Mouse (Mus musculus): ENCODE measurements at regions not wholly inside any gene's neighbourhood (a gene's known extent, or its start where the extent isn't known, plus 50 kb on each side); places are given as distances from the start of the nearest gene placed in this dataset.
A peak's percentile ranks its signal among the peaks of the same experiment; 100 is the strongest.
"Not testable (repeated sequence)": the region's sequence is repeated elsewhere in the genome, so short reads cannot be mapped to it uniquely, and the experiment has no call there.

GRCm38 (mm10) chr15:14253602-14254301 is 1080.3 kb upstream of the Cdh6 start:
- H3K27me3 ChIP-seq (replicated peaks; ENCODE audit: low read depth, poor library complexity, severe bottlenecking): no peaks in the 10 kb centered on the region
- WGBS: 90% methylated on average over 2 of the region's 2 CpGs

GRCm38 (mm10) chr15:14251773-14252172 is 1078.3 kb upstream of the Cdh6 start:
- Histone ChIP-seq H3K36me3 (replicated peaks) (no peaks in the 10 kb centered on the region), H3K4me1 (no peaks in the 10 kb centered on the region), H3K4me3 (no peak overlapping the region), H3K9me3 (no peaks in the 10 kb centered on the region), H3K27ac (replicated peaks) (no peak overlapping the region), H3K27me3 (replicated peaks; ENCODE audit: low read depth, poor library complexity, severe bottlenecking) (no peaks in the 10 kb centered on the region)
- DNase-seq (ENCODE audit: low spot score): no peak
- 74% methylated on average over 2 of the region's 2 CpGs for WGBS

More at GRCm38 (mm10) chr15:14253602-14254301, 1080.3 kb upstream of the Cdh6 start:
- Histone ChIP-seq H3K36me3 (replicated peaks) (no peaks in the 10 kb centered on the region), H3K4me3 (no peak overlapping the region), H3K27ac (replicated peaks) (no peak overlapping the region), H3K9me3 (no peaks in the 10 kb centered on the region), H3K4me1 (no peaks in the 10 kb centered on the region)
- no peak for DNase-seq (ENCODE audit: low spot score)

- H3K9me3 ChIP-seq: no peaks in the 10 kb centered on the region
- H3K4me1 ChIP-seq: no peaks in the 10 kb centered on the region
- DNase-seq (ENCODE audit: low spot score): no peak
- WGBS: 94% methylated on average over 8 of the region's 8 CpGs
- no peaks in the 10 kb centered on the region for H3K36me3 ChIP-seq (replicated peaks)
- no peak overlapping the region for H3K27ac ChIP-seq (replicated peaks)
- H3K4me3 ChIP-seq: no peak overlapping the region
- no peaks in the 10 kb centered on the region for H3K27me3 ChIP-seq (replicated peaks; ENCODE audit: low read depth, poor library complexity, severe bottlenecking)
These were observed 1041.8 kb upstream of the Cdh6 start for GRCm38 (mm10) chr15:14215236-14215635.

GRCm38 (mm10) chr15:14214726-14215125 is 1041.3 kb upstream of the Cdh6 start:
- H3K27ac ChIP-seq (replicated peaks): no peak overlapping the region
- no peaks in the 10 kb centered on the region for H3K4me1 ChIP-seq
- DNase-seq (ENCODE audit: low spot score): no peak
- H3K27me3 ChIP-seq (replicated peaks; ENCODE audit: low read depth, poor library complexity, severe bottlenecking): no peaks in the 10 kb centered on the region
- 87% methylated on average over 1 of the region's 1 CpGs for WGBS
- no peaks in the 10 kb centered on the region for H3K36me3 ChIP-seq (replicated peaks)
- H3K4me3 ChIP-seq: no peak overlapping the region
- no peaks in the 10 kb centered on the region for H3K9me3 ChIP-seq

- Histone ChIP-seq H3K9me3 (no peaks in the 10 kb centered on the region), H3K36me3 (replicated peaks) (no peaks in the 10 kb centered on the region), H3K4me1 (no peaks in the 10 kb centered on the region), H3K4me3 (no peak overlapping the region), H3K27me3 (replicated peaks; ENCODE audit: low read depth, poor library complexity, severe bottlenecking) (no peaks in the 10 kb centered on the region), H3K27ac (replicated peaks) (no peak overlapping the region)
- 94% methylated on average over 2 of the region's 2 CpGs for WGBS
- no peak for DNase-seq (ENCODE audit: low spot score)
These were observed 1004.0 kb upstream of the Cdh6 start for GRCm38 (mm10) chr15:14177523-14177922.

GRCm38 (mm10) chr15:14137402-14137801 is 963.9 kb upstream of the Cdh6 start:
- H3K27ac ChIP-seq (replicated peaks): no peak overlapping the region
- no peaks in the 10 kb centered on the region for H3K27me3 ChIP-seq (replicated peaks; ENCODE audit: low read depth, poor library complexity, severe bottlenecking)
- H3K36me3 ChIP-seq (replicated peaks): no peaks in the 10 kb centered on the region
- H3K9me3 ChIP-seq: no peaks in the 10 kb centered on the region
- no peaks in the 10 kb centered on the region for H3K4me1 ChIP-seq
- H3K4me3 ChIP-seq: no peak overlapping the region
- DNase-seq (ENCODE audit: low spot score): no peak

GRCm38 (mm10) chr15:14123829-14124228 is 950.4 kb upstream of the Cdh6 start:
- Histone ChIP-seq H3K4me3 (no peak overlapping the region), H3K36me3 (replicated peaks) (no peaks in the 10 kb centered on the region), H3K27ac (replicated peaks) (no peak overlapping the region), H3K9me3 (peaks cover 17% of the 10 kb centered on the region; the same call in 1 of the 2 replicates), H3K4me1 (no peaks in the 10 kb centered on the region), H3K27me3 (replicated peaks; ENCODE audit: low read depth, poor library complexity, severe bottlenecking) (no peaks in the 10 kb centered on the region)
- DNase-seq (ENCODE audit: low spot score): no peak
- 89% methylated on average over 4 of the region's 4 CpGs for WGBS

GRCm38 (mm10) chr15:14118321-14118720 is 944.8 kb upstream of the Cdh6 start:
- not testable (repeated sequence) for H3K27me3 ChIP-seq (replicated peaks; ENCODE audit: low read depth, poor library complexity, severe bottlenecking); H3K4me1 ChIP-seq; H3K27ac ChIP-seq (replicated peaks); H3K4me3 ChIP-seq; H3K36me3 ChIP-seq (replicated peaks); DNase-seq (ENCODE audit: low spot score)
- WGBS: 92% methylated on average over 3 of the region's 3 CpGs
- H3K9me3 ChIP-seq: peaks cover 17% of the 10 kb centered on the region; the same call in 1 of the 2 replicates

GRCm38 (mm10) chr15:14101757-14102156 is 928.3 kb upstream of the Cdh6 start:
- WGBS: 36% methylated on average over 1 of the region's 1 CpGs
- no peak overlapping the region for H3K4me3 ChIP-seq
- DNase-seq (ENCODE audit: low spot score): no peak
- no peaks in the 10 kb centered on the region for H3K27me3 ChIP-seq (replicated peaks; ENCODE audit: low read depth, poor library complexity, severe bottlenecking)
- no peaks in the 10 kb centered on the region for H3K36me3 ChIP-seq (replicated peaks)
- H3K27ac ChIP-seq (replicated peaks): no peak overlapping the region
- H3K4me1 ChIP-seq: no peaks in the 10 kb centered on the region
- no peaks in the 10 kb centered on the region for H3K9me3 ChIP-seq

GRCm38 (mm10) chr15:14051872-14052271 is 878.4 kb upstream of the Cdh6 start:
- H3K36me3 ChIP-seq (replicated peaks): no peaks in the 10 kb centered on the region
- H3K9me3 ChIP-seq: no peaks in the 10 kb centered on the region
- no peak overlapping the region for H3K4me3 ChIP-seq
- WGBS: 70% methylated on average over 3 of the region's 3 CpGs
- no peak overlapping the region for H3K27ac ChIP-seq (replicated peaks)
- no peaks in the 10 kb centered on the region for H3K4me1 ChIP-seq
- peak; percentile 27 for DNase-seq (ENCODE audit: low spot score)
- no peaks in the 10 kb centered on the region for H3K27me3 ChIP-seq (replicated peaks; ENCODE audit: low read depth, poor library complexity, severe bottlenecking)

All from embryonic facial prominence, embryonic 10.5 days (tissue).